Mouse (Mus musculus) frontal cortex, postnatal 25 days (tissue): ENCODE data around the gene Hist1h2aa.

Source experiments
- DNase-seq, 2 experiments: peaks; one replicate each; pipeline ENCODE4 v3.0.0; 2022; ENCODE audit warnings: low spot score in 2 of 2

The Hist1h2aa gene

DNA sequence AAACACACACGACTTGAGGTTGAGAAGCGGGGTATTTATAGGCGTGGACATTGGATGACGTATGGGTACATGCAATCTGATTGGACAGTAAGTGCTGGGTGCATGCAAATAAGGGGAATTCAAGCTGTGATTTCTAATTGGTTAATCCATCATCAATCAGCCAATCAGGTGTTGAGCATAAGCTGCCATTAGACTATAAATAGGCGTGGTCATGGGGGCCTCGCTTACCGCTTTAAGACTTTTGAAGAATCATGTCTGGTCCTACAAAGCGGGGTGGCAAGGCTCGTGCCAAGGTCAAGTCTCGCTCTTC, at the start of gene Hist1h2aa:
TSS of gene Hist1h2aa (plus strand) at position 252 of the 310 bp plus-strand sequence.
- no peak for DNase-seq

DNA sequence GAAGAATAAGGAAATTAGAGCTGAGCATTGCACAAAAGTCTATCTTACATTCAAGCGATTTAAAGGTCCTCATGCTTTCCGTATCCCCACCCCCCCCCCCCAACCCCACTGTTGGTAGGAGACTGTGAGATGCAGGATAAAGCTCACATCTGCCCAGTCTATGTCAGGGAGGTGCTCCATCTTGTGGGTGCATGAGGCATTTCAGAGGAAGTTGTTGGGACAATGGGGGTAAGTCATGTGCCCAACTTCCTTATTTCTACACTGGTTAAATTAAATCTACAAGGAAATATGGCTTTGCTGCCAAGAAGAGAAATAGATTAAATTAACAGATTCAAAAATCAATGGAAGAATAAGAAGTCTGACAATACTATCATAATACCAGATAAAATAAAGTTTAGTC, 48.7 kb upstream of the Hist1h2aa start:
- no peak for DNase-seq

DNA sequence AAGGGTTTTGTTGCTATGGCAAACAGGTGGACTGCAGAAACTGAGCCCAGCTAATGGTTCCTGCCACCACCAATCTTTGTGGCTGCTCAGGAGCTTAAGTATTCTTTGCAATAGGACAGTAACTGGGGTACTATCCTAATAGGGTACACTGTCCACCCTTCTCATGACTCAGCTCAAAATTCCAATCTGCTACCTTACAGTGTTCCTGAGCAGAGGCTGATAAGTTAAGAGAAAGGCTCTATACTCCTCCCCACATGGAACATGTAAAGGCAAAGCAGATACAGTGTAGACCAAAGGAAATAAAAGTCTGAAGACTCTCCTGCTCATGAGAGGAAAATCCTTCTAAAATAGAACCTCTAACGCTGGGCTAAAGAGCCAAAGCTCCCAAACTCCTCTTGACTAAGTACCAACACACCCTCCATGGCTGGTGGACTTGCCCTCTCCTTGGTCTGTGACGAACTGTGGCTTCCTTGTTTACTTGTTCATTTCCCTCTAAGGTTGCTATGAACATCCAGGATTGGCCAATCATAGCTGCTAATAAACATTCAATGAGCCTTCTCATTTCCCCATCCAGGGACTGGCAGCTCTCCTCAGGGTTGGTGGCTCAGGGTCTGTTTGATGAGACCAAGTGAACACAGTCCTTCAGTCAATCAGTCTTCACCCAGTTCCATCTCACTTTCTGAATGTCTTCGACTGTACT, 47.1 kb upstream of the Hist1h2aa start:
- no peak for DNase-seq

DNA sequence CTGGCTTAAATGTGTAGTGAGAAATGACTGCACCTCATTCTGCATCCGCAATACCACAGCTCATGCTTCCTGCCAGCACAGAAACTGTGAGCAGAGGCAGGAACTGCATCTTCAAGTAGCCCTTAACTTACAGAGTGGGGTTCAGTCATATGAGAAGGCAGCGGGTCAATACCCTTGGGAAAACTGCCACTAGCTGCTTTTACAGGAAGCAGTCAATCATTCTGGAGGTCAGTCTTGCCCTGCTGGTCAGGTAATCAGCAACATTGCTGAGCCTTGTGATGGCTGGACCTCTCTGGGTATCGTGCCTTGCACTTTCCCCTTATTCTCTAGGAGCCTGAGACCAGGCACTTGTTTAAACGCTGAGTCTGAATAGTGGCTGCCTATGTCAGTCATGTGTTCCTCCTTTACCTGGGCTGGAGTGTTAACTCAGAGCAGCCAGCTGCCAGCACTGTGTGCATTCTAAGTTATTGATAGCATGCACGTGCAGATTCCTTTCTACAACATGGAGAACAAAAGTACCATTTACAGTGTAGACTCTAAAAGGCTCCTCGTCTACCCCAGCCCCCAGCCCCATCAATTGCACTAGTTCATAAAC, 45.2 kb upstream of the Hist1h2aa start:
- no peak for DNase-seq

DNA sequence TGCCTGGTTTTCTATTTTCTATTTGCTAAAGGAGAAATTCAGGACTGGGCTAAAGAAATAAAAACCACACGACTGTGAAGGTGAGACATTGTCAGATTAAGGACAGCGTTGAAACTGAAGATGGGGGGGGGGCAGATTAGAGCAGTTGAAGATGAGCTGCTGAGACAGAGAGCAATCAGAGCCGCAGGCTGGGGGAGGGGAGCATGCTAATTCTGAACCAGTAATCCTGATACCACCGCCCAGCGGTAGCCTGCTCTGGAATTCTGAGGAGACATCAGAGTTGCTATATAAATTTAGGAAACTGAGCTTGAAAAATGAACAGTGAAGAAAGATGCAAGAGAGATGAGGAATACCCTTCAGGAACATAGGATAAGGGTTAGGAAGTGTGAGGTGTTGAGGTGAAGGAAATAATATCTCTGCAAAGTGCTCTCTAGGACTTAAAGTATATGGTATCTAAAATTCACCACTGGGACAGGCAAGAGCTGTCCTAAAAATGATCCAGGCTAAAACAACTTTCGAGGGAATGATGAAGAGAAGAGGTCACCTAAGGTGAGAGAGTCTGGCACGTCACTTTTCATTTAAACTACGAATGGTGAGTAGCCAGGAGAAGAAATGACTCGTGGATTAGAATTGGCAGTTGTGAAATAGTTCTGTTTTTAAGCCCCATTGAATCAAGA, 41.5 kb upstream of the Hist1h2aa start:
- DNase-seq: no peak

DNA sequence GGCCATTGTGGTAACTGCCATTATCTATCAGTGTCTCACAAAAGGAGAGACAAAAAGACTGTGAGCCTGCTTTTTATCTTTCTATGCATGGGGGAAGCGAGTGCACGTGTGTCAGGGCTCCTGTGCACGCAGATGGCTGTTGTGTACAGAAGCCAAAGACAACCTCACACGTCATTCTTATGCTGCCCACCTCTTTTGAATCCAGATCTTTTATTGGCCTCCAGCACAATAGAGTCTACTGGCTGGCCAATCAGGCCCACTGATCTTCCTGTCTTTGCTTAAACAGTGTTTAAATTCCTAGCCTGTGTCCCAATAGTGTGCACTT, 41.0 kb upstream of the Hist1h2aa start:
- no peak for DNase-seq

DNA sequence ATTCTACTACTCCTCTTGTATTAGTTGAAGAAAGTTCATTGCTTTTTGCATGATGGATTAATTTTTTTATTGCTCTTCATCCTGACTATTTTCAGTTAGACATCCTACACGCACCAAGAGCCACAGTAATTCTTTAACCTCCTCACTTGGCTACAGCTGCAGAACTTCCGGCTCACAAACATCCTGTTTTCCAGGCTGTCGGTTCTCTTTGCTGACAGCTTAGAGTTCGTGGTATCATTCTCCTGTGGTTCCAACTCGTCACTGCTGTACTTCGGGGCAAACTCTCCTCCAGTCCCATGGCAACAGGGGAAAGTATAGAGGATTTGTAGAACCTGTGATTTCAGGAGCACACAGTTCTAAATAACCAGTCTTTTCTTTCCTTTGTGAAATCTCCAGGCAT, 36.0 kb upstream of the Hist1h2aa start:
- no peak for DNase-seq

DNA sequence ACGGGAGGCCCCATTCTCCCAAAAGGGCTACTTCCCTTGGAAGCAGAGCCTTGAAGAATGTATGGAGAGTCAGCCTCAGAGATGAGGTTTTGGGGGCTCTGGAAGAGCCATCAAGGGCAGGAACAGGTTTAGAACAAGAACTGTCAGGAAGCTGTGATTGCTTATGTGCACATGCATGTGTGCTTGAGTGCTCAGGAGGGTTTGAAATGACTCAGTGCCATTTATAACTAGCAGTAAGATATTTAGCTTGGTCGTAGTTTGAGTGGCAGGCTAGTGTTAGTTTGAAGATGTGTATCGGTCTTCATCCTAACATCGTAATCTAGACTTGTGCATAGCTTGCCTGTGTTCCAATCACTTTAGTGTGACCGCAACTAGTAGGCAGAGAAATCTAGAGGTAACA, 27.4 kb upstream of the Hist1h2aa start:
- DNase-seq: no peak

DNA sequence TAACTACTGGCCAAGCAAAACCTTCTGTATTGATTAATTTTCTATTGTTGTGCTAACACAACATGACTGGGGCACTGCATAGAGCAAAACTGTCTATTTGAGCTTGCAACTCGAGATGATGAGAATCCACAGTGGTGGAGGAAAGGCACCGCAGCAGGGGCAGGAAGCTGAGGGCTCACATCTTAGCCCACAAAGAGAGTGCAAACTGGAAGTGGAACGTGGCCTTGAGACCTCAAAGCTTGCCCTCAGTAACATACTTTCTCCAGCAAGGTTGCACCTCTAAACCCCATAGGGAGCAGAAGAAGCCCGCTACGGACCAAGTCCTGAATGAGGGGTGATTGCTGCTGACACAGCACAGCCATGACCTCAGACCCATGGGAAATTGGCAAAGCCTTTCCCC, 24.1 kb upstream of the Hist1h2aa start:
- DNase-seq: no peak

DNA sequence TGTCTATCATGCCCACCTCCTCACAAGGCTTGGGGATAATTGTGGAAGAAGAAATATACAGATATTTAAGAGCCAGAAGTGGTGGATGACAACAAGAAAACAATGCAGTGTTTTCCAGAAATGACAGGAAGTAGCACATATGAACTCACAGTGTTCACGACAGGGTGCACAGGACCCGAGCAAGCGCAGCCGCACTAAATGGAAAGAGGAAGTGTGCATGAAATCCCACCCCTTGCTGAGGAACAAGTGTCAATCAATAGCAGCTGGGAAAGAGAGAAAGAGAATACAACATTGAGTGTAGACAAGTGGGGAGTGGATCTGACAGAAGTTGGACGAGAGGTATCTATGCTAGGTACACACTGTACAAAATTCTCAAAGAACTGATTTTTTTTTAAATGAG, 22.9 kb upstream of the Hist1h2aa start:
- DNase-seq: no peak

DNA sequence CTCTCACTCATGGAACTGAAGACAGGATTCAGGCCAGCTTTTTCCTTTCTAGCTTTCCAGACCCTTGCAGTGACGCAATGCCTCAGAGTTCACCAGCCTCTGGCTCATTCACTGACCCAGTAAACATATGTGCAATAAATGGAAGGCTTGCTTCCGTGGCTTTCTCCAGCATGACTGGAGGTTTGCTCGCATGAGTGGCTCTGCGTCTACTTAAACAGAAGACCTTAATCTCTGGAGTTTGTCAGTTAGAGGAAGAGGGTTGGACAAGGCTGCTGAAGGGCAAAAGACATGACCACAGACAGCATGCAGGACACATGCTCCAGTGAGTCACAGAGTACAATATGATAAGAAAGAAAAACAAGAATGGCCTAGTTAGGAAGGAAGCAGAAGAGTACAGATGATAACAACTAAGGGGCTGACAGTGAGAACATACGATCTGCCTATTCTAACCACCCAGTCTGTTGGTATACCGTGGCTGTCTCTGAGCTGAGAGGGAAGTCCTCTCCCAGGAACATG, 20.4 kb upstream of the Hist1h2aa start:
- DNase-seq: no peak

DNA sequence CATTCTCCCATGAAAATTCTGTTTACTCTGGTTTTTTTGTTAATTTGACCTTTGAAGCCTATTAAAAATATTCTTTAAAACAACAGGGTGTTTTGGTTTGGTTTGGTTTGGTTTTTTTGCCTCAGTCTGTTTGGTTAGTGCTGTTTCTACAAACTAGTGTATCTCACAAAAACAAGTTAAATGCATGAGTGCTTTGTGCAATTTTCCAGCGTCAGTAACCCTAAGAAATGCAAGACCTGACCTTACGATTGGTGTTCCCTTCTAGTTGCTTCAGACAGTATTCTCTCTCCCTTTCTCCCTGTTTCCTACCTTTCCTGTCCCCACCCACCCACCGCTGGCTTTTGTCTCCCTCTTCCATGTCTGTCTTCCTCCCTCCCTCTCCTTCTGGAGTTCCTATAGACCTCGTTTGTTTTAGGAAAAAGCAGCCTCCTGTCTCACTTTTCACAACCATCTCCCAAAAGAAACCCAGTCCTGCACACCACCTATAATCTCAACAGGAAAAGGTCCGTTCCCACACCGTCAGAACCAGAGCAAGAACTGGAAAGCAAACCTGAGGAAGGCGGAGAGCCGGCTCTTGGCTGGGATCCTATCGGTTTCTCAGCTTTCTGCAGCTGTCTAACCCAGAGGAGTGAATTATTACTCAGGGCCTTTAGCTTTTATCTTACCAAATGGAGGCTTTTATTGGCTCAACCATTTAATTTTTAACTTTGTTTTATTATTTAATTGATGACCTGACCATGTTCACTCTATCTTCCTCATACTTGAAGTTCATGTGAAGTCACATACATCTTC, 19.7 kb upstream of the Hist1h2aa start, which contains the start of gene Slc17a4:
TSS of gene Slc17a4 (minus strand) at position 634 of the 792 bp plus-strand sequence.
- DNase-seq: no peak

DNA sequence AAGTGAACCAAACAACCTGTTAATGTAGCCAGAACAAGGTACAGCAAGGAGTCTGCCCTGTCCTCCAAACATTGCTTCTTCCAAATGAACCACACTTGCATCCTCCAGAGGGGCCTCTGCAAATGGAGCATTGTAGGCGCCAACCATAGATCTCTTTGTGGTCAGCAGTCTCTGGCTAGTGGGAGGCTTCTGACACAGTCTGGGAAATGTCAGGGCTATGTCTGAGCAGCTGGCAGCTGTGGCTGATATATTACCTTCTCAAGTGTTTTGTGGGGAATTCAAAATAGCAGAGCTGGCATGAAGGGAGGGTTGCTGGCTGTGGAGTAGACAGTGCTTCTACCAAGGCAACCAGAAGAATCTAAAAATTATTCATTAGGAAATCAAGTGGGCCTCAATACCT, 18.1 kb upstream of the Hist1h2aa start:
- no peak for DNase-seq

DNA sequence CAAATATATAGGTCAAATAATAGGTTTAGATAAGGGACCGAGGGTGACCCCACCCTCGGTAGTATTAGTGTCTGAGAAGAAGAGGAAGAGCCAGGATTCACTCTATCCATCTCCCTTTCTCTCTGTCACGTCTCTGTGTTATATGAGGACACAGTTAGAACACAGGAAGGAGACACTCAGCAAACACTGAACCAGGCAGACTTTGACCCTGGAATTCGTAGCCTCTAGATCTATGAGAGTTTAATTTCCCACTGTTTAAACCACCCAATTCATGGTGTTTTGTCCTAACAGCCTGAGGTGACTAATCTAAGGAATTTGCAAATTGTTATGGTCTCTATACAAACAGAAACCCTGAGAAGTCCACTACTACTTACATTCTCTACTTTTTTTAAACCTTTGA, 16.6 kb upstream of the Hist1h2aa start:
- DNase-seq: no peak

DNA sequence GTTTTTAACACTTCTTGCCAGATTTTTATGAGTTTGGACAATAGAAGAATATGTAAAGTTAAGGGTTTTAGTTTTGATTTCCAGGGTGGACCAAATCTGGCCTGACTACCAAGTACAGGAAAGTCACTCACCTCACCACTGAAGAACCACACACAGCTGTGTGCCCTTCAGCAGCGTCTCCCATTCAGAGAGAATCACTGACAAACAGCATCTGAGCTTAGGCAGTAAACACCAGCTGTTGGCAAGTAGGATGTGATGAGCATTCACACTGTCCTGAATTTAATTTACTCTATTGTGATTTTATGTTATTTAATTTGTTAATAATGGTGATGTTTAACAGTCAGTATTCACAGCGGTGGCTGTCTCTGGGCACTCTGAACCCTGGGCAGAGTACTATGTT, 8.5 kb upstream of the Hist1h2aa start:
- DNase-seq: no peak

DNA sequence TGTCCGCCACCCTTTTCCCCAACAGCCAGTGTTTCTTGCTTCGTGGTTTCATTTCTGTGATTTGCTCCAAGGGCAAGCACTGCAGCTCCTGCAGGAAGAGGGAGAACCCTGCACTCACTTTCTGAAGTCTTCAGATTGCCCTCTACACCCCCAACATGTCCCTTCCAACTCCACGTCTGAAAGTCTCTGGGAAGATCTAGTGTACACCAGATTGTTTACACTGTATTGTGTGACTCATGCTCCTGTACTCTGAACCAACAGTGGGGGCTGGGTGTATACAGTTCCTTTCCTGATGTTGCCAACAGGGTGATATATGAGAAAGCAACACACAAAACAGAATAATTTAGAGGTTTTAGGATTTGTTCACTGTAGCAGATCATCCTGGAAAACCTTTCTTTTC, 5.6 kb upstream of the Hist1h2aa start:
- no peak for DNase-seq

DNA sequence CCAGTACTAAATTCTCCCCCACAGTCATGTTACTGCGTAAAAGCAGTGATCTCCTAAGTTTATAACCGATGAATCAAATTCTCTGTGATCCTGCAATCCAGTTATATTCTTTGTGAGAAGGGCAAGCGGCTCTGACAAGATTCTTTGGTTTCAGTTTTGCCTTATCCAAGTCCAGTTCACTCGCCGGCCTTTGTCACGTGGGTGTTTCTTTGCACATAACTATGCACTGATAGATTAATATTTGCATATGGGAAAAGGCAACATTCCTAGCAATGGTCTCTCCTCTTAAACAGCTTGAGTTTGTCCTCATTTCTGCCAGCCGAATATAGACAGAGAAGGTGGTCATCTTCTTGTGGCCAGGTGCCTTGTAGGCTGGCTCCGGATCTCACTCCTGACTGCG, 3.8 kb upstream of the Hist1h2aa start:
- DNase-seq: no peak

DNA sequence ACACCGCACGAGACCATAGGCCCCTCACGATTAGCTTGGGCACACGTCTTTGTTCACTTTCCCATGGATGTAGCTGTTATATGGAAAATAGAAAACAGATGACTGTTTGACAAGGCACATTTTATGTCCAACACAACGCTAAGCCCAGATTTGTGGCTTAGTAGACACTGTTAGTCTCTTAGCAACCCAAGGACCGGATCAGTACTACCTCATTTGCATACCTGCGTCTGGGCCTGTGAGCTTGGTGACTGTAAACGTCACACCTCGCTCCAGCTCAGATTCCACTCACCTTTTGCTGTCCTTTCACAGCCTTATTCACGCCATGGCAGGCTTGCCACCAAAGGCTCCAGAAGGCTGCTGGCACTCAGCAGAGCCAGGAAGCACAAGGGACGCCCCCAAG, 3.4 kb upstream of the Hist1h2aa start:
- no peak for DNase-seq

DNA sequence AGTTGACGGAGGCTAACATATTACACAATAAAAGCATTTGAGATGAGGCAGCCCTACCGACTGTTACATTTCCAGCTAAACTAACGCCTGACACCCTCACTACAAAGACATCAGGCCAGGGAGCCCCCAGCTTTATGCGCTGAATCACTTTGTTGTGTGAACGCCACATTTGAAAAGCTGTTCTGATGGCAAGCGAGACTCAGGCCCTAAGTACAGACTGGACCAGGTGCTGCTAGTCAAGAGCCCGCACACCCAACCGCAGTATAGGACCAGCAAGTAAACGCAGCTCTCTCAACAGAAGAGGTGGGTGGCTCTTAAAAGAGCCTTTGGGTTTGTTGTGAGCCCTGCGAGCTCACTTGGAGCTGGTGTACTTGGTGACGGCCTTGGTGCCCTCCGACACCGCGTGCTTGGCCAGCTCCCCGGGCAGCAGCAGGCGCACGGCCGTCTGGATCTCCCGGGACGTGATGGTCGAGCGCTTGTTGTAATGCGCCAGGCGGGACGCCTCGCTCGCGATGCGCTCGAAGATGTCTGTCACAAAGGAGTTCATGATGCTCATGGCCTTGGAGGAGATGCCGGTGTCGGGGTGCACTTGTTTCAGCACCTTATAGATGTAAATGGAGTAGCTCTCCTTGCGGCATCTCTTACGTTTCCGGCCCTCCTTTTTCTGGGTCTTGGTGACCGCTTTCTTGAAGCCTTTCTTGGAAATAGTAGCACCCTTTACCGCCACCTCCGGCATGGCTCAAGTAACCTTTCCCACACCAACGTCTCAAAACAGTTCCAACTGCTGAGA, 646 bp upstream of the Hist1h2aa start, which contains the start of gene Hist1h2ba:
TSS of gene Hist1h2ba (minus strand) at position 736 of the 790 bp plus-strand sequence.
- no peak for DNase-seq

DNA sequence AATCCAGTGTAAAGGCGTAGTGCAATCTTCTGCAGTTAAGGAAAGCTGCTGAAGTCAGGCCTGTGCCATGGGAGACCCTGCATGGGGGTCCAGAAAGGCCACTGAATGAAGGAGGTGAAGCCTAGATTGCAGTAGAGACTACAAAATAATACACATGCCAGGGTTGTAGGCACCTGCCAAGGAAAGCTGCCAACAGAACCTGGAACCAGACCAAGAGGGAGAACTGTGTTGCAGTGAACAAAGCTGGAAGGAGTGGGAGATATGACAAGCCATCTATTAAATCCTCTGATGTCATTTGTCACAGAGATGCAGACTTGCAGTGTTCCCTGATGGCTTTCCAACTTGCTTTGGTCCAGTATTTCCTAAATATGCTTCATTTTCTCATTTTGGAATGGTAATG, 4.4 kb downstream of the Hist1h2aa start:
- DNase-seq: peak in 1 of 2 experiments; percentile 10

DNA sequence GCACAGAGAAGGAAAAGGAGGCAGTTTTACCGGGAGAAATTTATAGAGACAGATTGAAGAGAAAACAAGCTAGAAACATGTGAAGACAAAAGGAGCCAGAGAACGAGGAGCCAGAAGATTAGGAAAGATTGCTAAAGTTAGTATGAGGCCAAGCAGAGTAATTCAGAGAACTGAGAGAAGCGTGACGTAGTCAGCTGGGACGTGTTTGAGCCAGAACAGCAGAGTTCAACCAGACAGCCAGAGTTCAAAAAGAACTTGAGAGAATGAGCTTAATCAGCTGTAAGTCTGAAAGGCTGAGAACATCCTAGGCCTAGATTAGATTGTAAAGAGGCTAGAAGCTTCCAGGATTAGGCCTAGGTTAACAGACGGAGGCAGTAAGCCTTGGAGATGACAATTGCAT, 6.0 kb downstream of the Hist1h2aa start:
- no peak for DNase-seq

DNA sequence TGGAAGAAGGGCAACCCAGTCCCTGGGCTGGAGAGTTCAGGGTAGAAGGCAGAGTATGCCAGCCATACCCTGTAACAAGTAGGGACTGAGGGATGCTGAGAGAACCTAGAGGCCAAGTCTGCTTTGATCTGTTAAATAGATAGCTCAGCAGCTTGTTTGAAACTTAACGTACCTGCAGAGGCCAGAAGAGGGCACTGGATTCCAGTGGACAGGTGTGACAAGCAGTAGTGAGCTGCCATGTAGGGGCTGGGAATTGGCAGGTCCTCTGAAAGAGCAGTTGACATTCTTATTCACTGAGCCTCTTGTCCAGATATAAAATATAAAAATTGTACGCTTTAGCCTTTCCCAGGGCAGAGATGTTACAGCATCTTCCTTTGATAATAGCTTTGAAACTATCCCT, 8.6 kb downstream of the Hist1h2aa start:
- no peak for DNase-seq
